Mouse (Mus musculus): Measurements from ENCODE around the gene Ipo4. TPM values are rescaled to one million over a fixed set of nuclear protein-coding genes. Genes with fewer than 3 reads are reported as not detected.

Gene Ipo4
- total and polyA plus RNA-seq, 3 experiments: 46.2 to 132 TPM; not detected in 1

Other genes starting within 250 kb of the Ipo4 start
Only the 30 nearest of the 34 such genes appear.
- gene Dhrs4, start 157.2 kb downstream of the Ipo4 start, total RNA-seq (2012; rRNA removed): 19.9 and 22.7 TPM in 2 replicates
- gene Dhrs4, start 157.2 kb downstream of the Ipo4 start, polyA plus RNA-seq (2012; ENCODE audit: insufficient read depth in 1 of 2, insufficient read length in 2 of 2, low read depth in 1 of 2, low replicate concordance in 2 of 2, missing spikeins in 1 of 2): 10 to 100 TPM in 1 of 2 experiments, not detected in 1; 34.2 TPM
- gene Carmil3, start 145.3 kb downstream of the Ipo4 start, total RNA-seq (2012; rRNA removed): 0.23 and 0.27 TPM in 2 replicates
- 1 to 10 TPM in 1 of 2 experiments, not detected in 1; 2.6 TPM for gene Carmil3, start 145.3 kb downstream of the Ipo4 start, polyA plus RNA-seq (2012; ENCODE audit: insufficient read depth in 1 of 2, insufficient read length in 2 of 2, low read depth in 1 of 2, low replicate concordance in 2 of 2, missing spikeins in 1 of 2)
- not detected in 2 replicates for gene Cpne6, start 125.5 kb downstream of the Ipo4 start, total RNA-seq (2012; rRNA removed)
- not detected for gene Cpne6, start 125.5 kb downstream of the Ipo4 start, polyA plus RNA-seq (2012; ENCODE audit: insufficient read depth in 1 of 2, insufficient read length in 2 of 2, low read depth in 1 of 2, low replicate concordance in 2 of 2, missing spikeins in 1 of 2)
- gene Nrl, start 111.0 kb downstream of the Ipo4 start, total RNA-seq (2012; rRNA removed): not detected in 2 replicates
- gene Nrl, start 111.0 kb downstream of the Ipo4 start, polyA plus RNA-seq (2012; ENCODE audit: insufficient read depth in 1 of 2, insufficient read length in 2 of 2, low read depth in 1 of 2, low replicate concordance in 2 of 2, missing spikeins in 1 of 2): not detected
- 17.0 and 64.4 TPM in 2 replicates for gene Pck2, start 95.7 kb downstream of the Ipo4 start, total RNA-seq (2012; rRNA removed)
- 100 to 1,000 TPM in 1 of 2 experiments, 10 to 100 TPM in 1; 63.7 to 103 TPM for gene Pck2, start 95.7 kb downstream of the Ipo4 start, polyA plus RNA-seq (2012; ENCODE audit: insufficient read depth in 1 of 2, insufficient read length in 2 of 2, low read depth in 1 of 2, low replicate concordance in 2 of 2, missing spikeins in 1 of 2)
- 24.3 and 27.7 TPM in 2 replicates for gene Dcaf11, start 76.0 kb downstream of the Ipo4 start, total RNA-seq (2012; rRNA removed)
- gene Dcaf11, start 76.0 kb downstream of the Ipo4 start, polyA plus RNA-seq (2012; ENCODE audit: insufficient read depth in 1 of 2, insufficient read length in 2 of 2, low read depth in 1 of 2, low replicate concordance in 2 of 2, missing spikeins in 1 of 2): 10 to 100 TPM in 1 of 2 experiments, not detected in 1; 37.9 TPM
- gene A730061H03Rik, start 75.6 kb downstream of the Ipo4 start, total RNA-seq (2012; rRNA removed): 0.73 and 0.92 TPM in 2 replicates
- under 1 TPM in 1 of 2 experiments, not detected in 1; 0.86 TPM for gene A730061H03Rik, start 75.6 kb downstream of the Ipo4 start, polyA plus RNA-seq (2012; ENCODE audit: insufficient read depth in 1 of 2, insufficient read length in 2 of 2, low read depth in 1 of 2, low replicate concordance in 2 of 2, missing spikeins in 1 of 2)
- gene Fitm1, start 60.3 kb downstream of the Ipo4 start, total RNA-seq (2012; rRNA removed): not detected in 2 replicates
- under 1 TPM in 1 of 2 experiments, not detected in 1; 0.07 TPM for gene Fitm1, start 60.3 kb downstream of the Ipo4 start, polyA plus RNA-seq (2012; ENCODE audit: insufficient read depth in 1 of 2, insufficient read length in 2 of 2, low read depth in 1 of 2, low replicate concordance in 2 of 2, missing spikeins in 1 of 2)
- 73.8 and 85.9 TPM in 2 replicates for gene Psme1, start 57.8 kb downstream of the Ipo4 start, total RNA-seq (2012; rRNA removed)
- gene Psme1, start 57.8 kb downstream of the Ipo4 start, polyA plus RNA-seq (2012; ENCODE audit: insufficient read depth in 1 of 2, insufficient read length in 2 of 2, low read depth in 1 of 2, low replicate concordance in 2 of 2, missing spikeins in 1 of 2): 100 to 1,000 TPM in 1 of 2 experiments, not detected in 1; 205 TPM
- gene Emc9, start 50.7 kb downstream of the Ipo4 start, total RNA-seq (2012; rRNA removed): 55.4 and 59.4 TPM in 2 replicates
- 10 to 100 TPM in 1 of 2 experiments, not detected in 1; 38.7 TPM for gene Emc9, start 50.7 kb downstream of the Ipo4 start, polyA plus RNA-seq (2012; ENCODE audit: insufficient read depth in 1 of 2, insufficient read length in 2 of 2, low read depth in 1 of 2, low replicate concordance in 2 of 2, missing spikeins in 1 of 2)
- 98.1 and 143 TPM in 2 replicates for gene Psme2, start 44.8 kb downstream of the Ipo4 start, total RNA-seq (2012; rRNA removed)
- gene Psme2, start 44.8 kb downstream of the Ipo4 start, polyA plus RNA-seq (2012; ENCODE audit: insufficient read depth in 1 of 2, insufficient read length in 2 of 2, low read depth in 1 of 2, low replicate concordance in 2 of 2, missing spikeins in 1 of 2): 100 to 1,000 TPM in 1 of 2 experiments, not detected in 1; 231 TPM
- gene Rnf31, start 44.2 kb downstream of the Ipo4 start, total RNA-seq (2012; rRNA removed): 10.7 and 12.9 TPM in 2 replicates
- gene Rnf31, start 44.2 kb downstream of the Ipo4 start, polyA plus RNA-seq (2012; ENCODE audit: insufficient read depth in 1 of 2, insufficient read length in 2 of 2, low read depth in 1 of 2, low replicate concordance in 2 of 2, missing spikeins in 1 of 2): 10 to 100 TPM in 1 of 2 experiments, not detected in 1; 24.5 TPM
- gene Irf9, start 32.4 kb downstream of the Ipo4 start, total RNA-seq (2012; rRNA removed): 5.0 and 8.5 TPM in 2 replicates
- gene Irf9, start 32.4 kb downstream of the Ipo4 start, polyA plus RNA-seq (2012; ENCODE audit: insufficient read depth in 1 of 2, insufficient read length in 2 of 2, low read depth in 1 of 2, low replicate concordance in 2 of 2, missing spikeins in 1 of 2): 10 to 100 TPM in 1 of 2 experiments, not detected in 1; 14.8 TPM
- 1.5 and 1.6 TPM in 2 replicates for gene Rec8, start 17.9 kb downstream of the Ipo4 start, total RNA-seq (2012; rRNA removed)
- gene Rec8, start 17.9 kb downstream of the Ipo4 start, polyA plus RNA-seq (2012; ENCODE audit: insufficient read depth in 1 of 2, insufficient read length in 2 of 2, low read depth in 1 of 2, low replicate concordance in 2 of 2, missing spikeins in 1 of 2): 1 to 10 TPM in 1 of 2 experiments, not detected in 1; 2.5 TPM
- not detected in 2 replicates for gene Gm49378, start 1.9 kb upstream of the Ipo4 start, total RNA-seq (2012; rRNA removed)
- 1 to 10 TPM in 1 of 2 experiments, not detected in 1; 4.6 TPM for gene Gm49378, start 1.9 kb upstream of the Ipo4 start, polyA plus RNA-seq (2012; ENCODE audit: insufficient read depth in 1 of 2, insufficient read length in 2 of 2, low read depth in 1 of 2, low replicate concordance in 2 of 2, missing spikeins in 1 of 2)
- gene Tm9sf1, start 7.8 kb upstream of the Ipo4 start, total RNA-seq (2012; rRNA removed): 49.4 and 60.5 TPM in 2 replicates
- 10 to 100 TPM in 1 of 2 experiments, not detected in 1; 80.1 TPM for gene Tm9sf1, start 7.8 kb upstream of the Ipo4 start, polyA plus RNA-seq (2012; ENCODE audit: insufficient read depth in 1 of 2, insufficient read length in 2 of 2, low read depth in 1 of 2, low replicate concordance in 2 of 2, missing spikeins in 1 of 2)
- gene Tssk4, start 14.2 kb upstream of the Ipo4 start, total RNA-seq (2012; rRNA removed): 0.08 and 0.10 TPM in 2 replicates
- under 1 TPM in 1 of 2 experiments, not detected in 1; 0.40 TPM for gene Tssk4, start 14.2 kb upstream of the Ipo4 start, polyA plus RNA-seq (2012; ENCODE audit: insufficient read depth in 1 of 2, insufficient read length in 2 of 2, low read depth in 1 of 2, low replicate concordance in 2 of 2, missing spikeins in 1 of 2)
- 25.5 and 30.6 TPM in 2 replicates for gene Mdp1, start 24.6 kb upstream of the Ipo4 start, total RNA-seq (2012; rRNA removed)
- gene Mdp1, start 24.6 kb upstream of the Ipo4 start, polyA plus RNA-seq (2012; ENCODE audit: insufficient read depth in 1 of 2, insufficient read length in 2 of 2, low read depth in 1 of 2, low replicate concordance in 2 of 2, missing spikeins in 1 of 2): 10 to 100 TPM in 1 of 2 experiments, not detected in 1; 25.6 TPM
- gene Gmpr2, start 36.0 kb upstream of the Ipo4 start, total RNA-seq (2012; rRNA removed): 22.3 and 24.5 TPM in 2 replicates
- 10 to 100 TPM in 1 of 2 experiments, not detected in 1; 28.8 TPM for gene Gmpr2, start 36.0 kb upstream of the Ipo4 start, polyA plus RNA-seq (2012; ENCODE audit: insufficient read depth in 1 of 2, insufficient read length in 2 of 2, low read depth in 1 of 2, low replicate concordance in 2 of 2, missing spikeins in 1 of 2)
- 515 and 516 TPM in 2 replicates for gene Nedd8, start 36.2 kb upstream of the Ipo4 start, total RNA-seq (2012; rRNA removed)
- 100 to 1,000 TPM in 1 of 2 experiments, not detected in 1; 528 TPM for gene Nedd8, start 36.2 kb upstream of the Ipo4 start, polyA plus RNA-seq (2012; ENCODE audit: insufficient read depth in 1 of 2, insufficient read length in 2 of 2, low read depth in 1 of 2, low replicate concordance in 2 of 2, missing spikeins in 1 of 2)
- gene Tinf2, start 45.9 kb upstream of the Ipo4 start, total RNA-seq (2012; rRNA removed): 27.2 and 27.8 TPM in 2 replicates
- 10 to 100 TPM in 1 of 2 experiments, not detected in 1; 53.0 TPM for gene Tinf2, start 45.9 kb upstream of the Ipo4 start, polyA plus RNA-seq (2012; ENCODE audit: insufficient read depth in 1 of 2, insufficient read length in 2 of 2, low read depth in 1 of 2, low replicate concordance in 2 of 2, missing spikeins in 1 of 2)
- 5.8 and 6.2 TPM in 2 replicates for gene Tgm1, start 78.0 kb upstream of the Ipo4 start, total RNA-seq (2012; rRNA removed)
- gene Tgm1, start 78.0 kb upstream of the Ipo4 start, polyA plus RNA-seq (2012; ENCODE audit: insufficient read depth in 1 of 2, insufficient read length in 2 of 2, low read depth in 1 of 2, low replicate concordance in 2 of 2, missing spikeins in 1 of 2): 10 to 100 TPM in 1 of 2 experiments, not detected in 1; 11.4 TPM
- gene Rabggta, start 86.3 kb upstream of the Ipo4 start, total RNA-seq (2012; rRNA removed): 21.8 and 22.8 TPM in 2 replicates
- 10 to 100 TPM in 1 of 2 experiments, not detected in 1; 32.0 TPM for gene Rabggta, start 86.3 kb upstream of the Ipo4 start, polyA plus RNA-seq (2012; ENCODE audit: insufficient read depth in 1 of 2, insufficient read length in 2 of 2, low read depth in 1 of 2, low replicate concordance in 2 of 2, missing spikeins in 1 of 2)
- gene Dhrs1, start 109.7 kb upstream of the Ipo4 start, total RNA-seq (2012; rRNA removed): 20.0 and 21.7 TPM in 2 replicates
- 10 to 100 TPM in 1 of 2 experiments, not detected in 1; 48.8 TPM for gene Dhrs1, start 109.7 kb upstream of the Ipo4 start, polyA plus RNA-seq (2012; ENCODE audit: insufficient read depth in 1 of 2, insufficient read length in 2 of 2, low read depth in 1 of 2, low replicate concordance in 2 of 2, missing spikeins in 1 of 2)
- 46.1 and 47.8 TPM in 2 replicates for gene Nop9, start 109.7 kb upstream of the Ipo4 start, total RNA-seq (2012; rRNA removed)
- 100 to 1,000 TPM in 1 of 2 experiments, not detected in 1; 112 TPM for gene Nop9, start 109.7 kb upstream of the Ipo4 start, polyA plus RNA-seq (2012; ENCODE audit: insufficient read depth in 1 of 2, insufficient read length in 2 of 2, low read depth in 1 of 2, low replicate concordance in 2 of 2, missing spikeins in 1 of 2)
- gene Cideb, start 122.5 kb upstream of the Ipo4 start, total RNA-seq (2012; rRNA removed): 1.7 and 2.4 TPM in 2 replicates
- under 1 TPM in 1 of 2 experiments, not detected in 1; 0.53 TPM for gene Cideb, start 122.5 kb upstream of the Ipo4 start, polyA plus RNA-seq (2012; ENCODE audit: insufficient read depth in 1 of 2, insufficient read length in 2 of 2, low read depth in 1 of 2, low replicate concordance in 2 of 2, missing spikeins in 1 of 2)
- 0.19 and 0.59 TPM in 2 replicates for gene Ltb4r2, start 125.5 kb upstream of the Ipo4 start, total RNA-seq (2012; rRNA removed)
- under 1 TPM in 1 of 2 experiments, not detected in 1; 0.52 TPM for gene Ltb4r2, start 125.5 kb upstream of the Ipo4 start, polyA plus RNA-seq (2012; ENCODE audit: insufficient read depth in 1 of 2, insufficient read length in 2 of 2, low read depth in 1 of 2, low replicate concordance in 2 of 2, missing spikeins in 1 of 2)
- 0.35 and 0.65 TPM in 2 replicates for gene Ltb4r1, start 130.0 kb upstream of the Ipo4 start, total RNA-seq (2012; rRNA removed)
- 1 to 10 TPM in 1 of 2 experiments, not detected in 1; 1.5 TPM for gene Ltb4r1, start 130.0 kb upstream of the Ipo4 start, polyA plus RNA-seq (2012; ENCODE audit: insufficient read depth in 1 of 2, insufficient read length in 2 of 2, low read depth in 1 of 2, low replicate concordance in 2 of 2, missing spikeins in 1 of 2)
- gene Adcy4, start 148.1 kb upstream of the Ipo4 start, total RNA-seq (2012; rRNA removed): 0.19 and 0.29 TPM in 2 replicates
- under 1 TPM in 1 of 2 experiments, not detected in 1; 0.35 TPM for gene Adcy4, start 148.1 kb upstream of the Ipo4 start, polyA plus RNA-seq (2012; ENCODE audit: insufficient read depth in 1 of 2, insufficient read length in 2 of 2, low read depth in 1 of 2, low replicate concordance in 2 of 2, missing spikeins in 1 of 2)
- gene Ripk3, start 152.9 kb upstream of the Ipo4 start, total RNA-seq (2012; rRNA removed): 67.1 and 77.4 TPM in 2 replicates
- gene Ripk3, start 152.9 kb upstream of the Ipo4 start, polyA plus RNA-seq (2012; ENCODE audit: insufficient read depth in 1 of 2, insufficient read length in 2 of 2, low read depth in 1 of 2, low replicate concordance in 2 of 2, missing spikeins in 1 of 2): 100 to 1,000 TPM; 123 to 124 TPM